Mouse (Mus musculus) liver, embryonic 14.5 days (tissue): ENCODE results near the gene Trpt1. TPM values are rescaled to one million over a fixed set of nuclear protein-coding genes. Genes with fewer than 3 reads are reported as not detected.
A peak's percentile ranks its signal among the peaks of the same experiment; 100 is the strongest.

Experiments used
- ATAC-seq: fragments of 200-750 bp; cut with Nextera tagmentation; 2 replicates; pipeline ENCODE4 v1.8.0; 2017; ENCODE audit warnings: moderate number of reproducible peaks, mild to moderate bottlenecking, moderate library complexity; ENCODE audit not compliant: insufficient read depth
- DNase-seq, 3 experiments: peaks; one replicate each; pipeline ENCODE4 v3.0.0-alpha.2; 2012 to 2013; ENCODE audit warnings: low read depth in 3 of 3, low spot score in 3 of 3
- H3K27ac ChIP-seq: fragments of 300-500 bp; sonication (generic); 2 replicates; pipeline ENCODE4 v1.5.1; 2014; ENCODE audit warnings: moderate library complexity, mild to moderate bottlenecking, control low read depth, inconsistent platforms
- H3K27me3 ChIP-seq: fragments of 300-500 bp; sonication (generic); 2 replicates; pipeline ENCODE4 v1.6.1; 2014; ENCODE audit warnings: mild to moderate bottlenecking, low read length, moderate library complexity; ENCODE audit not compliant: control insufficient read depth, insufficient read depth
- H3K36me3 ChIP-seq: fragments of 300-500 bp; sonication (generic); replicated peaks from 2 replicates; pipeline ENCODE4 v1.6.1; 2014; ENCODE audit warnings: low read depth; ENCODE audit not compliant: control insufficient read depth, insufficient read depth
- H3K4me1 ChIP-seq, 2 experiments: fragments of 200-500 bp in 1 of 2; fragments of 300-500 bp in 1 of 2; sonication (generic) in 1 of 2; replicated peaks; 2 replicates each; pipeline ENCODE4 v1.6.1; 2012 to 2014; ENCODE audit warnings: antibody characterized with exemption in 1 of 2, inconsistent platforms in 1 of 2, low read length in 1 of 2; ENCODE audit not compliant: control insufficient read depth in 2 of 2, insufficient read depth in 2 of 2
- H3K4me2 ChIP-seq: fragments of 300-500 bp; sonication (generic); 2 replicates; pipeline ENCODE4 v1.6.1; 2014; ENCODE audit warnings: low read depth, mild to moderate bottlenecking, control low read depth, moderate library complexity
- H3K4me3 ChIP-seq, 2 experiments: fragments of 200-500 bp in 1 of 2; fragments of 300-500 bp in 1 of 2; sonication (generic) in 1 of 2; 2 replicates each; pipeline ENCODE4 v1.5.1; 2012 to 2014; ENCODE audit warnings: low read depth in 2 of 2, low read length in 2 of 2, mild to moderate bottlenecking in 2 of 2, control low read depth in 1 of 2, inconsistent platforms in 1 of 2, moderate library complexity in 1 of 2; ENCODE audit not compliant: insufficient read depth in 1 of 2
- H3K9ac ChIP-seq: fragments of 300-500 bp; sonication (generic); replicated peaks from 2 replicates; pipeline ENCODE4 v1.6.1; 2014; ENCODE audit warnings: mild to moderate bottlenecking, control low read depth, moderate library complexity
- H3K9me3 ChIP-seq: fragments of 300-500 bp; sonication (generic); 2 replicates; pipeline ENCODE4 v1.6.1; 2016; ENCODE audit warnings: low read length, mixed read lengths; ENCODE audit not compliant: control insufficient read depth
- CTCF ChIP-seq: IDR thresholded peaks from 2 replicates; pipeline ENCODE4 v1.5.1; 2016; ENCODE audit warnings: antibody characterized with exemption, low read depth, control low read depth
- EP300 ChIP-seq: IDR thresholded peaks from 2 replicates; pipeline ENCODE4 v1.6.1; 2016; ENCODE audit warnings: antibody characterized with exemption, low read depth
- WGBS: fragments of 180-500 bp; shearing (Covaris S2); extraction: QIAGEN DNeasy Blood & Tissue Kit; methylation state at CpG from one replicate; pipeline ENCODE4 v1.1.7; 2014; ENCODE audit not compliant: insufficient replicate concordance; 5-methylcytosine and 5-hydroxymethylcytosine counted together
- polyA plus RNA-seq, 2 experiments: library from polyadenylated mRNA; depleted of rRNA in 1 of 2; stranded (reverse) in 1 of 2; unstranded in 1 of 2; fragments of >200 nt; fragmentation: Nextera tagmentation in 1 of 2; extraction: Ambion mirVana in 1 of 2; gene quantifications; 2 replicates each; pipeline versions ENCODE4 v1.2.1 to v1.2.3; 2012 to 2014

Trpt1 gene
- polyA plus RNA-seq, 2 experiments, result 1.7 to 1.8 TPM

DNA sequence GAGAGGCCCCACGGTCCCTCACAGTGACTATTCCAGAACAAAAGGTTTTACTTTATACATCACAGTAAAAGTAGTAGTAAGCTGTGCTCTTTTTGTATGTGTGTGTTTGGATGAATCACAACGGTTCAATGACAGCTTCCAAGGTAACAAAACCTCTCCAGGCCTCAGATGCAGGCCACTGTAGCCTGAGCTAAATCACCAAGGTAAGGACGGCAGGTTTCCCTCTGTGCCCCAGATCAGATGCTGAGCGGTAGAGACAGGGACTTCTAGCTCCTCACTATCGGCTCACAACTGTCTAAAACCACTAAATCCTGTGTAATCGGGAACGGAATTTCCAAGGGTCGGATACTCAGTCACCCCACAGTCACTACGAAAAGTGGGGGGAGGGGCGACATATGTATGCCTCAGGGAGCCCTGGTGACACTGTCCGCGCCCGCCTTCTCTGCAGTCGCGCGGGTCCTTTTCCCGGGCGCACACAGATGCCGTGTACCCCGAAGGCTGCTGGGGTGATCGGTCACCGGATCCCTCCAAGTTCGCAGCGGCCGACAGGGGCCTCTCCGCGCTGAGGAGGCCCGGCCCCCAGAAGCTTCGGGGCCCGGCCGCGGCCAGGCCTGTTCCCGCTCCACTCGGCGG is 43.3 kb downstream of the Trpt1 start:
- Histone ChIP-seq H3K9me3 (no peaks in the 10 kb centered on the region), H3K4me2 (peak overlapping the region; percentile 78), H3K27ac (peak overlapping the region; percentile 67), H3K27me3 (no peaks in the 10 kb centered on the region), H3K36me3 (peaks cover 13% of the 10 kb centered on the region), H3K9ac (peak overlapping the region; percentile 94), H3K4me1 (peaks cover 18 to 28% of the 10 kb centered on the region in 2 experiments; a peak in 3 of 4 replicates), H3K4me3 (peak overlapping the region; percentile 90 to 94)
- peak; percentile 3 for ATAC-seq
- WGBS, result under 1% methylated on average over 35 of the region's 35 CpGs
- no peak for TF ChIP-seq CTCF
- no peak for TF ChIP-seq EP300
- peak in 1 of 3 experiments; percentile 55 for DNase-seq

DNA sequence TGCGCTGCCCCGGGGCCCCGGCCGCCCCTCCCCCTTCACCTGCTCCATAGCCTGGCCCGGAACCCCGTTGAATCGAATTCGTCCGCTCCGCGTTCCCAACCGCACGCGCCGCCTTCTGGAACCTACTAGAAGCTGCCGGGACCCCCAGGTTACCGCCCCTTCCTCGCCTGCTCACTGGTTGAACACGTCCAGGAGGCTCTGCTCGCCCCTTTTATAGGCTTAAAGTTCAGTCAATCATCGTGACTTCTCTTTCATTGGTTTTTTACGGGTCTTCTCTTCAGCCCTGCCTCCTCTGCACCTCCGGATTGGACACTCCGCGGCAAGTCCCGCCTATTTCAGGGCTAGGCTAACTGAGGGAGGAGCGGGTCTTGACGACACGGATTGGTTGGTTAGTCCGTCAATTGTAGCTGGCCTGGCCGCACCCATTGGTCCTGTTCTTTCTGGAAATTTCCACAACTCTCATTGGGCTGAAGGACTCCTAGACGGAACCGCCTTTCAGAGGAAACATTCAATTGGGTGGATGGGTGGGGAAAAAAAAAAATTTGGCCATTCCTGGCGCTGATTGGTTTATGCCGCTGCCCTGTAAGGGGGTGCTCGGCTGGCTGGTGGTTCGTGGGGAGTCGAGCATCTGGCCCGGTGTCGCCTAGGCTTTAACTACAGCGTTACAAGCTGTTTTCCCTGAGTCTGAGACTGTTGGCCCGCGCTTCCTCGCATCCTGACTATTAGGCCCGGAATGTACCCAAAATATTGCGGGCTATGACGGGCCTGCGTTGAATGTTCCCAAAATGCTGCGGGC is 44.1 kb downstream of the Trpt1 start, which contains the start of gene Stip1:
Gene Stip1, minus strand, starts transcription at position 127 of the 796 bp plus-strand sequence.
- WGBS, result under 1% methylated on average over 49 of the region's 49 CpGs
- Histone ChIP-seq H3K9me3 (no peaks in the 10 kb centered on the region), H3K4me3 (peak within 1 kb of the TSS; percentile 90 to 94), H3K4me1 (peaks cover 18 to 28% of the 10 kb centered on the region in 2 experiments; a peak in 3 of 4 replicates), H3K4me2 (peak within 1 kb of the TSS; percentile 91), H3K36me3 (peaks cover 6% of the 10 kb centered on the region), H3K27me3 (no peaks in the 10 kb centered on the region), H3K27ac (peak within 1 kb of the TSS; percentile 81), H3K9ac (peak within 1 kb of the TSS; percentile 94)
- DNase-seq (peak; percentile 100), ATAC-seq (peak; percentile 95)
- TF ChIP-seq CTCF (peak; percentile 76), EP300 (no peak; the same call in 1 of the 2 replicates)

- TF ChIP-seq CTCF (no peak), EP300 (no peak)
- H3K4me3 ChIP-seq, result peak overlapping the region; percentile 66 to 76
- peak overlapping the region; percentile 86 for H3K9ac ChIP-seq
- H3K4me1 ChIP-seq, result peaks cover 18 to 28% of the 10 kb centered on the region in 2 experiments; a peak in 3 of 4 replicates
- H3K27ac ChIP-seq, result peak overlapping the region; percentile 81
- H3K4me2 ChIP-seq, result peak overlapping the region; percentile 91
- 9% methylated on average over 13 of the region's 13 CpGs for WGBS
- H3K9me3 ChIP-seq, result no peaks in the 10 kb centered on the region
- H3K27me3 ChIP-seq, result no peaks in the 10 kb centered on the region
- H3K36me3 ChIP-seq, result peaks cover under 1% of the 10 kb centered on the region; the same call in 1 of the 2 replicates
- ATAC-seq (no peak), DNase-seq (no peak)
Measured at GRCm38 (mm10) chr19:7040637-7041130, 44.8 kb downstream of the Trpt1 start.

DNA sequence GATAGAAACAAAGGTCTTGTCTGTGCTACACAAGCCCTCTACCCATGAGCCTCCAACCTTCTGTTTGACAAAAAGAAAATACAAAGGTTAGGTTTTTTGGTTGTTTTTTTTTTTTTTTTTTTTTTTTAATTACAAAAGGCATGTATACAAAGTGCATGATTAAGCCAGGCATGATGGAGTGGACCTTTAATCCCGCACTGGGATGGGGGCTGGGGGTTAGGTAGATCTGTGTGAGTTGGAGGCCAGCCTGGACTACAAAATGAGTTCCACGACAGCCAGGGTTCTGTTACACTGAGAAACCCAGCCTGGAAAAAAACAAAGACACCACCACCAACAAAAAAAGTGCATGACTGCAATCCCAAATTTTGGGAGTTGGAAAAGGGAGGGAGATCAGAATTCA is 45.2 kb downstream of the Trpt1 start:
- peak overlapping the region; percentile 66 to 76; a peak in 2 of 4 replicates for H3K4me3 ChIP-seq
- H3K27ac ChIP-seq, result peak overlapping the region; percentile 81
- no peaks in the 10 kb centered on the region for H3K36me3 ChIP-seq
- H3K9me3 ChIP-seq, result no peaks in the 10 kb centered on the region
- peak overlapping the region; percentile 86 for H3K9ac ChIP-seq
- WGBS, result 89% methylated on average over 2 of the region's 2 CpGs
- ATAC-seq (no peak), DNase-seq (no peak)
- peaks cover 18 to 28% of the 10 kb centered on the region in 2 experiments; a peak in 3 of 4 replicates for H3K4me1 ChIP-seq
- H3K4me2 ChIP-seq, result peak overlapping the region; percentile 91
- TF ChIP-seq CTCF, result no peak
- TF ChIP-seq EP300, result no peak
- no peaks in the 10 kb centered on the region for H3K27me3 ChIP-seq
